In the genomic region with DNA sequence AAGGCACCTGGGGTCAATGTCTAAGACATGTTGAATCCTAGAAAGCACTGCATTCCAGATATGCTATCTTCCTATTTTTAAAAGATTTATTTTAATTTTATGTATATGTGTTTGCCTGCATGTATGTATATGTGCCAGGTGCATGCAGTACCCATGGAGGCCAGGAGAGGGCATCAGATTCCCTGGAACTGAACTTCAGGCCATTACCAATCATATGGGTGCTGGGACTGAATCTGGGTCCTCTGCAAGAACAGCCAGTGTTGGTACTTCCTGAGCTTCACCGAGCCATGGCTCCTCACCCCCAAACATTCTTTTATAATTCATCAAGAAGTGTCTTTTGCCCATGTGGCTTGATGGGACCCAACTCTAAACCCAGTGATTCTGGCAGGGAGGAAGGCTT, we compare ENCODE assay signal across 23 mouse cellular contexts. TPM values are rescaled to one million over a fixed set of nuclear protein-coding genes. Genes with fewer than 3 reads are reported as not detected.
DNase-seq lines count a peak whose midpoint lies in the region; ATAC-seq and TF ChIP-seq lines count a peak whose summit lies in the region.
"Had no signal": no experiment of that assay in that cellular context is flagged by ENCODE, and none has a peak within 500 bp of the region (broad histone marks: within the 10 kb centered on the region; RNA-seq: fewer than 3 reads in every experiment).

No protein-coding gene starts in this region.

- peak; percentile 55 for TF ChIP-seq CTCF in hindbrain, postnatal 0 days (IDR thresholded peaks at IDR 0.05; ENCODE audit: low read depth)
- peak; percentile 3 to 21 (median 12); a peak in 2 of 6 replicates for TF ChIP-seq CTCF in MEL (IDR thresholded peaks at IDR 0.05 in 2 of 3, conservative IDR thresholded peaks at IDR 0.05 in 1 of 3; ENCODE audit: control insufficient read depth in 1 of 3, insufficient read depth in 1 of 3, low read depth in 2 of 3, low read length in 3 of 3, poor library complexity in 1 of 3, severe bottlenecking in 1 of 3)

- no peak overlapping the region for H3K9ac ChIP-seq in hindbrain, postnatal 0 days (replicated peaks; ENCODE audit: low read length)
- H3K9ac ChIP-seq in hindbrain, embryonic 12.5 days = no peak overlapping the region
- no peak overlapping the region for H3K9ac ChIP-seq in midbrain, embryonic 11.5 days (ENCODE audit: low read length)
- H3K9ac ChIP-seq in midbrain, embryonic 13.5 days (replicated peaks) = no peak overlapping the region
- H3K9ac ChIP-seq in MEL (ENCODE audit: control insufficient read depth, low read depth, low read length, poor library complexity, severe bottlenecking) = no peak overlapping the region
- H3K9ac ChIP-seq: forebrain, embryonic 12.5 days; limb, embryonic 12.5 days; liver, embryonic 15.5 days had no signal

- no peak for TF ChIP-seq POLR2A in MEL (IDR thresholded peaks at IDR 0.05; ENCODE audit: control insufficient read depth in 1 of 2, insufficient read depth in 1 of 2, low read depth in 1 of 2, low read length in 2 of 2, poor library complexity in 1 of 2)

- H3K27ac ChIP-seq in hindbrain, postnatal 0 days = no peak overlapping the region
- H3K27ac ChIP-seq in hindbrain, embryonic 12.5 days = no peak overlapping the region
- H3K27ac ChIP-seq in midbrain, embryonic 11.5 days (ENCODE audit: low read depth, low read length) = no peak overlapping the region
- no peak overlapping the region for H3K27ac ChIP-seq in midbrain, embryonic 13.5 days
- H3K27ac ChIP-seq in MEL (ENCODE audit: control insufficient read depth, low read depth, low read length) = no peak overlapping the region
- H3K27ac ChIP-seq: embryonic facial prominence, embryonic 10.5 days; forebrain, embryonic 12.5 days; heart, embryonic 10.5 days; limb, embryonic 12.5 days; liver, embryonic 15.5 days had no signal

- no peak for TF ChIP-seq EP300 in MEL (IDR thresholded peaks at IDR 0.05; ENCODE audit: low read depth in 1 of 2, low read length in 2 of 2)

- TF ChIP-seq RAD21 in MEL (IDR thresholded peaks at IDR 0.05; ENCODE audit: low read depth, low read length) = no peak; the same call in none of the 2 replicates

- no peaks in the 10 kb centered on the region for H3K4me1 ChIP-seq in hindbrain, postnatal 0 days (ENCODE audit: insufficient read depth, low read length)
- H3K4me1 ChIP-seq in hindbrain, embryonic 12.5 days = peaks cover 8% of the 10 kb centered on the region
- H3K4me1 ChIP-seq in midbrain, embryonic 11.5 days (ENCODE audit: control insufficient read depth, insufficient read depth, low read length) = no peaks in the 10 kb centered on the region; the same call in 1 of the 2 replicates
- peaks cover 12% of the 10 kb centered on the region for H3K4me1 ChIP-seq in midbrain, embryonic 13.5 days (replicated peaks)
- H3K4me1 ChIP-seq in MEL (ENCODE audit: control insufficient read depth in 1 of 2, insufficient read depth in 2 of 2, low read length in 2 of 2) = no peaks in the 10 kb centered on the region
- H3K4me1 ChIP-seq: liver, embryonic 15.5 days had no signal

- no peak overlapping the region for H3K4me3 ChIP-seq in hindbrain, postnatal 0 days (ENCODE audit: low read length)
- no peak overlapping the region for H3K4me3 ChIP-seq in hindbrain, embryonic 12.5 days
- H3K4me3 ChIP-seq in midbrain, embryonic 11.5 days (ENCODE audit: low read depth, low read length) = no peak overlapping the region
- H3K4me3 ChIP-seq in midbrain, embryonic 13.5 days (replicated peaks) = no peak overlapping the region
- no peak overlapping the region for H3K4me3 ChIP-seq in MEL (ENCODE audit: control insufficient read depth in 1 of 2, insufficient read depth in 1 of 2, low read depth in 2 of 2, low read length in 2 of 2)
- H3K4me3 ChIP-seq: embryonic facial prominence, embryonic 10.5 days; forebrain, embryonic 12.5 days; heart, embryonic 10.5 days; limb, embryonic 12.5 days; liver, embryonic 15.5 days had no signal

- no peaks in the 10 kb centered on the region for H3K27me3 ChIP-seq in hindbrain, postnatal 0 days (ENCODE audit: insufficient read depth, low read length)
- peaks cover 15% of the 10 kb centered on the region for H3K27me3 ChIP-seq in hindbrain, embryonic 12.5 days
- peaks cover 7% of the 10 kb centered on the region; the same call in 1 of the 2 replicates for H3K27me3 ChIP-seq in midbrain, embryonic 11.5 days (ENCODE audit: control insufficient read depth, insufficient read depth, low read length)
- peaks cover 14% of the 10 kb centered on the region for H3K27me3 ChIP-seq in midbrain, embryonic 13.5 days
- H3K27me3 ChIP-seq in MEL (ENCODE audit: control insufficient read depth in 1 of 2, insufficient read depth in 2 of 2, low read length in 2 of 2) = no peaks in the 10 kb centered on the region

- ATAC-seq in hindbrain, postnatal 0 days = no peak
- ATAC-seq in hindbrain, embryonic 12.5 days (ENCODE audit: low FRiP score) = no peak
- no peak for ATAC-seq in midbrain, embryonic 11.5 days (ENCODE audit: low FRiP score)
- no peak for ATAC-seq in midbrain, embryonic 13.5 days
- ATAC-seq: inflammation-experienced regulatory T-cells, adult 6 months had no signal

- H3K9me3 ChIP-seq in hindbrain, postnatal 0 days (ENCODE audit: low read length) = no peaks in the 10 kb centered on the region
- H3K9me3 ChIP-seq in hindbrain, embryonic 12.5 days (replicated peaks) = 0 out of 2 replicates have a peak, but pooled peaks cover 4% of the 10 kb centered on the region
- no peaks in the 10 kb centered on the region; the same call in 1 of the 2 replicates for H3K9me3 ChIP-seq in midbrain, embryonic 11.5 days (ENCODE audit: control insufficient read depth, low read length)
- H3K9me3 ChIP-seq in midbrain, embryonic 13.5 days = peaks cover 6% of the 10 kb centered on the region
- no peaks in the 10 kb centered on the region for H3K9me3 ChIP-seq in MEL (replicated peaks; ENCODE audit: insufficient read depth, low read length)

- 95% methylated on average over 1 of the region's 1 CpGs for WGBS in hindbrain, postnatal 0 days
- whole genome bisulfite sequencing in hindbrain, embryonic 12.5 days = 95% methylated on average over 1 of the region's 1 CpGs
- 93% methylated on average over 1 of the region's 1 CpGs for WGBS in midbrain, embryonic 11.5 days
- 92% methylated on average over 1 of the region's 1 CpGs for WGBS in midbrain, embryonic 13.5 days

- H3K4me2 ChIP-seq in hindbrain, postnatal 0 days (ENCODE audit: low read depth, low read length) = no peak overlapping the region
- H3K4me2 ChIP-seq in hindbrain, embryonic 12.5 days (replicated peaks) = no peak overlapping the region
- no peak overlapping the region for H3K4me2 ChIP-seq in midbrain, embryonic 11.5 days
- no peak overlapping the region for H3K4me2 ChIP-seq in midbrain, embryonic 13.5 days (replicated peaks)
- H3K4me2 ChIP-seq: forebrain, embryonic 12.5 days; limb, embryonic 12.5 days; liver, embryonic 15.5 days had no signal

- no peaks in the 10 kb centered on the region for H3K79me2 ChIP-seq in MEL (ENCODE audit: control insufficient read depth, insufficient read depth, low read length, poor library complexity)

- 0 out of 2 replicates have a peak, but pooled peaks cover 3% of the 10 kb centered on the region for H3K36me3 ChIP-seq in hindbrain, postnatal 0 days (ENCODE audit: insufficient read depth, low read length)
- H3K36me3 ChIP-seq in hindbrain, embryonic 12.5 days = peaks cover 9% of the 10 kb centered on the region; the same call in 1 of the 2 replicates
- no peaks in the 10 kb centered on the region for H3K36me3 ChIP-seq in midbrain, embryonic 11.5 days (ENCODE audit: control insufficient read depth, insufficient read depth, low read length)
- peaks cover 8% of the 10 kb centered on the region; the same call in 1 of the 2 replicates for H3K36me3 ChIP-seq in midbrain, embryonic 13.5 days
- H3K36me3 ChIP-seq in MEL (ENCODE audit: control insufficient read depth in 1 of 2, insufficient read depth in 2 of 2, low read length in 2 of 2) = no peaks in the 10 kb centered on the region
- H3K36me3 ChIP-seq: embryonic facial prominence, embryonic 10.5 days; heart, embryonic 10.5 days; limb, embryonic 12.5 days; liver, embryonic 15.5 days had no signal

- no peak for DNase-seq in hindbrain, postnatal 0 days (ENCODE audit: low spot score)
- DNase-seq in midbrain, embryonic 11.5 days (ENCODE audit: low spot score, missing footprints) = peak; percentile 60
- peak; percentile 7 for DNase-seq in MEL (ENCODE audit: low read depth, low spot score)
- DNase-seq in urinary bladder, postnatal 10 days (ENCODE audit: low spot score) = no peak
- DNase-seq in spleen, adult 18-20 months = no peak
- DNase-seq: adrenal gland, postnatal 36 days; B cell, adult 2 months; gastrocnemius, postnatal 36 days; kidney, adult 9 months; kidney, postnatal 25 days; layer of hippocampus, adult 9-11 months; lung, postnatal 14 days; right cerebral cortex, adult 18-20 months; thymus, postnatal 4 days had no signal

TF ChIP-seq in MEL, 35 proteins besides CTCF, POLR2A, EP300 and RAD21 (continues in another document):
- no peak for TF ChIP-seq GABPA (IDR thresholded peaks at IDR 0.05; ENCODE audit: low read depth, low read length)
- no peak for TF ChIP-seq NRF1 (IDR thresholded peaks at IDR 0.05; ENCODE audit: insufficient read depth, low read depth, low read length, poor library complexity, severe bottlenecking)
- no peak for TF ChIP-seq ZKSCAN1 (IDR thresholded peaks at IDR 0.05; ENCODE audit: low read depth, low read length)
- no peak for TF ChIP-seq MXI1 (IDR thresholded peaks at IDR 0.05; ENCODE audit: low read depth, low read length)
- no peak for TF ChIP-seq JUND (IDR thresholded peaks at IDR 0.05; ENCODE audit: low read depth, low read length)
- TF ChIP-seq KAT2A (conservative IDR thresholded peaks at IDR 0.05; ENCODE audit: low read depth, low read length) = no peak
- no peak for TF ChIP-seq USF2 (IDR thresholded peaks at IDR 0.05; ENCODE audit: borderline replicate concordance in 1 of 2, insufficient read depth in 1 of 2, low read depth in 1 of 2, low read length in 2 of 2)
- TF ChIP-seq MEF2A (IDR thresholded peaks at IDR 0.05; ENCODE audit: extremely low read depth, insufficient replicate concordance, low read depth, low read length, poor library complexity, severe bottlenecking) = no peak
- no peak for TF ChIP-seq ZNF384 (IDR thresholded peaks at IDR 0.05; ENCODE audit: low read depth, low read length)
- no peak for TF ChIP-seq MYC (IDR thresholded peaks at IDR 0.05; ENCODE audit: low read depth, low read length)
- TF ChIP-seq HCFC1 (IDR thresholded peaks at IDR 0.05; ENCODE audit: low read depth, low read length) = no peak
- TF ChIP-seq POLR2AphosphoS5 (IDR thresholded peaks at IDR 0.05; ENCODE audit: borderline replicate concordance, low read depth, low read length) = no peak

RNA-seq across cellular contexts. Expression of gene Cdh4, which starts 6.8 kb away (rescaled TPM):
- 66.8 and 74.6 TPM in 2 replicates for total RNA-seq in hindbrain, postnatal 0 days (2014; rRNA removed)
- 33.9 and 42.1 TPM in 2 replicates for polyA plus RNA-seq in hindbrain, postnatal 0 days (2015; fragmentation: Nextera tagmentation; extraction: Ambion mirVana)
- polyA plus RNA-seq in hindbrain, embryonic 12.5 days (2016; fragmentation: Nextera tagmentation; extraction: Ambion mirVana) = 25.1 and 26.1 TPM in 2 replicates
- 6.8 and 8.5 TPM in 2 replicates for polyA plus RNA-seq in midbrain, embryonic 11.5 days (2014; fragmentation: Nextera tagmentation; extraction: Ambion mirVana)
- polyA plus RNA-seq in midbrain, embryonic 13.5 days (2015; fragmentation: Nextera tagmentation; extraction: Ambion mirVana) = 36.7 and 37.1 TPM in 2 replicates
- not detected in 2 replicates for total RNA-seq in MEL (2012; rRNA removed)
- not detected for polyA plus RNA-seq in MEL (2012; ENCODE audit: insufficient read depth in 1 of 2, insufficient read length in 2 of 2, low read depth in 1 of 2, low replicate concordance in 2 of 2, missing spikeins in 1 of 2)
- total RNA-seq: megakaryocyte, adult 5-6 weeks had no signal
- polyA plus RNA-seq: inflammation-experienced regulatory T-cells, adult 6 months had no signal

Comparison
In these comparisons a context has a peak if more than half of its experiments do, and no peak if none do; other contexts are left out.
1. DNase-seq: peak in midbrain, embryonic 11.5 days (single experiment) and MEL (single experiment); none in hindbrain, postnatal 0 days (single experiment), urinary bladder, postnatal 10 days (single experiment) and spleen, adult 18-20 months (0 of 2).